Mouse (Mus musculus) layer of hippocampus, adult 11-12 months (tissue): ENCODE measurements at regions not wholly inside any gene's neighbourhood (a gene's known extent, or its start where the extent isn't known, plus 50 kb on each side); places are given as distances from the start of the nearest gene placed in this dataset.

Experiments
- DNase-seq: peaks from one replicate; pipeline ENCODE4 v3.0.0; 2022; ENCODE audit warnings: low spot score

- DNase-seq = peak; percentile 3
Observed at GRCm38 (mm10) chr4:30011386-30012135, 1198.6 kb downstream of the Epha7 start.

GRCm38 (mm10) chr4:30039424-30040172 lies 1226.7 kb downstream of the Epha7 start:
- no peak for DNase-seq

- no peak for DNase-seq
Observed at GRCm38 (mm10) chr4:30064987-30065386, 1252.1 kb downstream of the Epha7 start.

- no peak for DNase-seq
Observed at GRCm38 (mm10) chr4:30099166-30099565, 1286.2 kb downstream of the Epha7 start.

GRCm38 (mm10) chr4:30133011-30133410 lies 1320.1 kb downstream of the Epha7 start:
- DNase-seq = no peak
